Mouse (Mus musculus): ENCODE data around the gene Bpifc. TPM values are rescaled to one million over a fixed set of nuclear protein-coding genes. Genes with fewer than 3 reads are reported as not detected.

Gene Bpifc
- polyA plus RNA-seq, 1 experiment from 2014 or later, result 0.28 TPM

DNA sequence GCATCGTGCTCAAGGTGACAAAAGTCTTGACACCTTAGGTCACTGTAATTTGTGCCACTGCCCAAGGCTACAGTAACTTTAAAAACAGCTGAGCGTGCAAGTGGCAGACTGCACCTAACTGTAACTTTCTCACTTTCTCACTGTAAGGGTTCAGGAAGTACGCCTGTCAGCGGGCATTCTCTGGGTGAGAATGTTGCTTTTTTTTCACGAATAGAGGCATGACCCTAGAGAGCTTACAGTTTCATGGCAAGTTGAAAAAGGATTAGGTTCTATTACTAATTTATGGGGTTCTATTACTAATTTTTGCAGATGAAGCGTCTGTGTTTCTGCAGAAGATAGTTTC lies 10.8 kb upstream of the Bpifc start:
- peak; percentile 24 for ATAC-seq (replicated peaks; ENCODE audit: extremely low read depth, insufficient read depth, low FRiP score)
- H3K4me1 ChIP-seq (ENCODE audit: control insufficient read depth, insufficient read depth, low read length), result peaks cover 3% of the 10 kb centered on the region; the same call in 1 of the 2 replicates
- H3K4me2 ChIP-seq (ENCODE audit: low read depth, low read length), result peak overlapping the region; percentile 71
- H3K27me3 ChIP-seq (ENCODE audit: control insufficient read depth, insufficient read depth, low read length), result no peaks in the 10 kb centered on the region
- H3K4me3 ChIP-seq (ENCODE audit: low read length), result peak overlapping the region; percentile 63
- H3K9ac ChIP-seq (ENCODE audit: low read length), result peak overlapping the region; percentile 78
- H3K9me3 ChIP-seq (replicated peaks; ENCODE audit: control insufficient read depth, low read length), result no peaks in the 10 kb centered on the region
- H3K36me3 ChIP-seq (ENCODE audit: control insufficient read depth, insufficient read depth), result no peaks in the 10 kb centered on the region
- H3K27ac ChIP-seq (ENCODE audit: low read length), result peak overlapping the region; percentile 81
- WGBS, result 4% methylated on average over 6 of the region's 6 CpGs

- Histone ChIP-seq H3K9me3 (replicated peaks; ENCODE audit: control insufficient read depth, low read length) (no peaks in the 10 kb centered on the region), H3K36me3 (ENCODE audit: control insufficient read depth, insufficient read depth) (no peaks in the 10 kb centered on the region), H3K9ac (ENCODE audit: low read length) (peak within 1 kb of the TSS; percentile 78), H3K27me3 (ENCODE audit: control insufficient read depth, insufficient read depth, low read length) (no peaks in the 10 kb centered on the region), H3K4me1 (ENCODE audit: control insufficient read depth, insufficient read depth, low read length) (peaks cover 3% of the 10 kb centered on the region; the same call in 1 of the 2 replicates), H3K27ac (ENCODE audit: low read length) (peak within 1 kb of the TSS; percentile 81), H3K4me2 (ENCODE audit: low read depth, low read length) (peak within 1 kb of the TSS; percentile 71), H3K4me3 (ENCODE audit: low read length) (peak within 1 kb of the TSS; percentile 63)
- peak; percentile 95 for ATAC-seq (replicated peaks; ENCODE audit: extremely low read depth, insufficient read depth, low FRiP score)
- under 1% methylated on average over 82 of the region's 82 CpGs for WGBS
Measured at GRCm38 (mm10) chr10:86021749-86022473, 10.2 kb upstream of the Bpifc start, which contains the start of gene Fbxo7. TSS of gene Fbxo7 (plus strand) at chr10:86021972.

GRCm38 (mm10) chr10:86021408-86021748 lies 9.7 kb upstream of the Bpifc start:
- ATAC-seq (replicated peaks; ENCODE audit: extremely low read depth, insufficient read depth, low FRiP score), result no peak
- H3K4me3 ChIP-seq (ENCODE audit: low read length), result peak overlapping the region; percentile 63
- 0% methylated on average over 3 of the region's 3 CpGs for WGBS
- no peaks in the 10 kb centered on the region for H3K36me3 ChIP-seq (ENCODE audit: control insufficient read depth, insufficient read depth)
- no peaks in the 10 kb centered on the region for H3K27me3 ChIP-seq (ENCODE audit: control insufficient read depth, insufficient read depth, low read length)
- no peak overlapping the region for H3K27ac ChIP-seq (ENCODE audit: low read length)
- peak overlapping the region; percentile 51 for H3K4me2 ChIP-seq (ENCODE audit: low read depth, low read length)
- H3K4me1 ChIP-seq (ENCODE audit: control insufficient read depth, insufficient read depth, low read length), result peaks cover 3% of the 10 kb centered on the region; the same call in 1 of the 2 replicates
- H3K9ac ChIP-seq (ENCODE audit: low read length), result peak overlapping the region; percentile 55; the same call in 1 of the 2 replicates
- no peaks in the 10 kb centered on the region for H3K9me3 ChIP-seq (replicated peaks; ENCODE audit: control insufficient read depth, low read length)

GRCm38 (mm10) chr10:86018813-86019212 lies 7.1 kb upstream of the Bpifc start:
- 35% methylated on average over 5 of the region's 5 CpGs for WGBS
- no peaks in the 10 kb centered on the region for H3K9me3 ChIP-seq (replicated peaks; ENCODE audit: control insufficient read depth, low read length)
- H3K27me3 ChIP-seq (ENCODE audit: control insufficient read depth, insufficient read depth, low read length), result no peaks in the 10 kb centered on the region
- no peak overlapping the region for H3K27ac ChIP-seq (ENCODE audit: low read length)
- no peak overlapping the region for H3K9ac ChIP-seq (ENCODE audit: low read length)
- no peak overlapping the region for H3K4me3 ChIP-seq (ENCODE audit: low read length)
- no peak overlapping the region for H3K4me2 ChIP-seq (ENCODE audit: low read depth, low read length)
- H3K4me1 ChIP-seq (ENCODE audit: control insufficient read depth, insufficient read depth, low read length), result peaks cover 3% of the 10 kb centered on the region; the same call in 1 of the 2 replicates
- no peak for ATAC-seq (replicated peaks; ENCODE audit: extremely low read depth, insufficient read depth, low FRiP score)
- no peaks in the 10 kb centered on the region for H3K36me3 ChIP-seq (ENCODE audit: control insufficient read depth, insufficient read depth)

DNA sequence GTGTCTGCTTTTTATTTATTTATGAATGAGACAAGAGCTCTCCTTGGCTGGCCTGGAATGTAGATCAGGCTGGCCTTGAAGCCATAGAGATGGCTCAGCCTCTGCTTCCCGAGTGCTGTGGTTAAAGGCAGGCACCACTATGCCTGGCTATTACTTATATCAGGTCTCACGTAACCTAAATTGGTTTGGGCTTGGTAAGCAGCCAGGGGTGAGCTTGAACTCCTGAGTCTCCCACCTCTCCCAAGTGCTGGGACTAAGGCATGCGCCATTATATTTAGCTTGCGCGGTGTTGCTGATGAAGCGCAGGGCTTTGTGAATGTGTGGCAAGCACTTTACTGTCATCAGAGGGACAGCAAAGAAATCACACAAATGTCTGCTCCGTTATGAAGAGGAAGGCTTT lies 6.1 kb upstream of the Bpifc start:
- H3K9ac ChIP-seq (ENCODE audit: low read length), result no peak overlapping the region
- no peak overlapping the region for H3K4me2 ChIP-seq (ENCODE audit: low read depth, low read length)
- no peak for ATAC-seq (replicated peaks; ENCODE audit: extremely low read depth, insufficient read depth, low FRiP score)
- H3K27ac ChIP-seq (ENCODE audit: low read length), result no peak overlapping the region
- WGBS, result 76% methylated on average over 7 of the region's 7 CpGs
- no peaks in the 10 kb centered on the region for H3K27me3 ChIP-seq (ENCODE audit: control insufficient read depth, insufficient read depth, low read length)
- H3K4me1 ChIP-seq (ENCODE audit: control insufficient read depth, insufficient read depth, low read length), result peaks cover 3% of the 10 kb centered on the region; the same call in 1 of the 2 replicates
- no peaks in the 10 kb centered on the region for H3K36me3 ChIP-seq (ENCODE audit: control insufficient read depth, insufficient read depth)
- no peaks in the 10 kb centered on the region for H3K9me3 ChIP-seq (replicated peaks; ENCODE audit: control insufficient read depth, low read length)
- H3K4me3 ChIP-seq (ENCODE audit: low read length), result no peak overlapping the region

GRCm38 (mm10) chr10:86011172-86011571 lies 523 bp downstream of the Bpifc start:
- H3K27me3 ChIP-seq (ENCODE audit: control insufficient read depth, insufficient read depth, low read length), result no peaks in the 10 kb centered on the region
- ATAC-seq (replicated peaks; ENCODE audit: extremely low read depth, insufficient read depth, low FRiP score), result no peak
- H3K9me3 ChIP-seq (replicated peaks; ENCODE audit: control insufficient read depth, low read length), result no peaks in the 10 kb centered on the region
- H3K9ac ChIP-seq (ENCODE audit: low read length), result no peak overlapping the region
- 57% methylated on average over 2 of the region's 2 CpGs for WGBS
- no peak overlapping the region for H3K4me2 ChIP-seq (ENCODE audit: low read depth, low read length)
- H3K4me3 ChIP-seq (ENCODE audit: low read length), result no peak overlapping the region
- no peaks in the 10 kb centered on the region for H3K36me3 ChIP-seq (ENCODE audit: control insufficient read depth, insufficient read depth)
- H3K27ac ChIP-seq (ENCODE audit: low read length), result no peak overlapping the region
- no peaks in the 10 kb centered on the region for H3K4me1 ChIP-seq (ENCODE audit: control insufficient read depth, insufficient read depth, low read length)

DNA sequence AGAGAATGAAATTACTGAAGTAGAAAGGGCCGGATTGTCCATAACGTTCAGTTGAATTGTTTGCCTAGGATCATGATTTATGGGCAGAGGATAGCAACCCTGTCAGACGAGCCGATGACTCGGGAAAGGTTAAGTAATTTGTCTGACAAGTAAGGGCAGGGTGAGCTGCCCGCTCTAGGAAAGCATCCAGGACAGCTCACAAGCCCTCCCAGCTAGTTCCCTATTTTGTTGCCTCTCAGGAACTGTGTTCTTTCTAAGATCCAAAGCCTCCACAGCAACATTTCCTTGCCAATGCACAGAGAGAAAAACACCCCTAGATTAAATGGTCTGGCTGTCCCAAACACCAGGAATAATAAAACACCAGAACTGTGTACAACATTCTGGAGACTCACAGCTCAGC lies 1.1 kb downstream of the Bpifc start:
- no peak overlapping the region for H3K4me3 ChIP-seq (ENCODE audit: low read length)
- no peak for ATAC-seq (replicated peaks; ENCODE audit: extremely low read depth, insufficient read depth, low FRiP score)
- 53% methylated on average over 6 of the region's 6 CpGs for WGBS

DNA sequence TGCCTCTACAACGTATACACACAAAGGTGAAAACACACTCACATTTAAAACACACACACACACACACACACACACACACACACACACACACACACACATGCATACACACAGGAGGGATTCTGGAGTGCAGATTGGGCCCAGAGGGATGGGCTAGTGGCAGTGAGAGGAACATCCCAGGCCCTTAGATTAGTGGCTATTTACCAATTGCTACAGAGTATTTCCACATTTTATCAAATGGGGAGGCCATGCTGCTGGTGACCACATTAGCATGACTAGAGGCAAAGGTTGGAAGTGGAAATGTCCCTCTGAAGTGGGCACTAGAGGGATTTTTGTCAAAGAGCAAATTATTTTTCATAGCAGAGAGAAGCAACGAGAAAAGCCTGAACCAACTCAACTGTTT lies 2.0 kb downstream of the Bpifc start:
- Histone ChIP-seq H3K4me2 (ENCODE audit: low read depth, low read length) (no peak overlapping the region), H3K36me3 (ENCODE audit: control insufficient read depth, insufficient read depth) (no peaks in the 10 kb centered on the region), H3K9ac (ENCODE audit: low read length) (no peak overlapping the region), H3K4me3 (ENCODE audit: low read length) (no peak overlapping the region), H3K27ac (ENCODE audit: low read length) (no peak overlapping the region), H3K4me1 (ENCODE audit: control insufficient read depth, insufficient read depth, low read length) (no peaks in the 10 kb centered on the region), H3K9me3 (replicated peaks; ENCODE audit: control insufficient read depth, low read length) (no peaks in the 10 kb centered on the region), H3K27me3 (ENCODE audit: control insufficient read depth, insufficient read depth, low read length) (no peaks in the 10 kb centered on the region)
- WGBS, result 79% methylated on average over 2 of the region's 2 CpGs
- ATAC-seq (replicated peaks; ENCODE audit: extremely low read depth, insufficient read depth, low FRiP score), result no peak

More for the DNA sequence above, 1.1 kb downstream of the Bpifc start:
- Histone ChIP-seq H3K4me2 (ENCODE audit: low read depth, low read length) (no peak overlapping the region), H3K27me3 (ENCODE audit: control insufficient read depth, insufficient read depth, low read length) (no peaks in the 10 kb centered on the region), H3K36me3 (ENCODE audit: control insufficient read depth, insufficient read depth) (no peaks in the 10 kb centered on the region), H3K9ac (ENCODE audit: low read length) (no peak overlapping the region), H3K4me1 (ENCODE audit: control insufficient read depth, insufficient read depth, low read length) (no peaks in the 10 kb centered on the region), H3K27ac (ENCODE audit: low read length) (no peak overlapping the region), H3K9me3 (replicated peaks; ENCODE audit: control insufficient read depth, low read length) (no peaks in the 10 kb centered on the region)

DNA sequence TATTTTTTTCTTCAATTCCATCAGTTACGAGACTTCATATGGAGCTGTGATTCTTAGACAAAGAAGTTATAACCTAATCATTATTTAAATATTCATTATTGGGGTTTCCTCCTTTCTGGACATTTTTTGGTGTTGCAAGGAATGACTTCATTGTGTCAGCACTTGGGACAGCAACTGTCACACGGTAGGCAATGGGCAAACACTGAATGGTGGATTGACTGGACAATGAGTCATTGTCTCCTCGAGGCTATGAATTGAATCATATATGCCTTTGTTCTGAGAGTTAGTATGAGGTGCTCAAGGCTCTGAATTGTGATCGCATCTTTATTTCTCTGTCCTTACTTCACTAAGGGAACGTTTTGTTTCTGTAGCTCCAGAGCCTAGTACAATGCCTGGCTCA lies 5.2 kb downstream of the Bpifc start:
- WGBS, result 69% methylated on average over 5 of the region's 5 CpGs
- Histone ChIP-seq H3K36me3 (ENCODE audit: control insufficient read depth, insufficient read depth) (no peaks in the 10 kb centered on the region), H3K27ac (ENCODE audit: low read length) (no peak overlapping the region), H3K4me2 (ENCODE audit: low read depth, low read length) (no peak overlapping the region), H3K9me3 (replicated peaks; ENCODE audit: control insufficient read depth, low read length) (no peaks in the 10 kb centered on the region), H3K4me3 (ENCODE audit: low read length) (no peak overlapping the region), H3K9ac (ENCODE audit: low read length) (no peak overlapping the region), H3K4me1 (ENCODE audit: control insufficient read depth, insufficient read depth, low read length) (no peaks in the 10 kb centered on the region), H3K27me3 (ENCODE audit: control insufficient read depth, insufficient read depth, low read length) (no peaks in the 10 kb centered on the region)
- ATAC-seq (replicated peaks; ENCODE audit: extremely low read depth, insufficient read depth, low FRiP score), result no peak
